Mouse (Mus musculus) megakaryocyte, embryonic 14.5 days (primary cell): ENCODE results near the gene Olfr186.

Source experiments
- FLI1 ChIP-seq: IDR thresholded peaks from 2 replicates; pipeline ENCODE4 v1.6.1; 2012; ENCODE audit warnings: low read length, inconsistent platforms, mixed read lengths
- GATA1 ChIP-seq: IDR thresholded peaks from 3 replicates; pipeline ENCODE4 v1.6.1; 2012; ENCODE audit warnings: mixed read lengths, low read length, inconsistent platforms, borderline replicate concordance

DNA sequence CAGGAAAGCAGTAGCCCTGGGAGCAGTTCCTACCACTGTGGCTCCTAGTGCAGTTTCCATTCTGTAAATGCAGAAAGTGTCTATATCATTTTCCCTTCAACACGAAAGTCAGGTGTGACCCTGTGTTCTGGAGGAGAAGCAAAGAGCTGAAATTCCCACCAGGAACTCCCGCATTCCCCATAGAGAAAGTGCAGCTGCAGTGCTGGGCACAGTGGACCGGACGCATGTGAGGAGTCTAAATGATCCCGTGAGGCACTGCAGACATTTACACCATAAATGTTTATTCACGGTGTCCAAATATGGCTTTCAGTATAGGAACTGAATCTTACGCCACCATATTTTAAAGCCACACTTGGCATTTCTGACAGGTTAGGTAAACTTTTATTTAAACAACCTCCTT, 9.6 kb upstream of the Olfr186 start, which contains the start of gene Olfr187:
- TF ChIP-seq GATA1 (no peak), FLI1 (no peak)
